Mouse (Mus musculus): ENCODE data around the gene Omt2b. TPM values are rescaled to one million over a fixed set of nuclear protein-coding genes. Genes with fewer than 3 reads are reported as not detected.
"Not testable (repeated sequence)": the region's sequence is repeated elsewhere in the genome, so short reads cannot be mapped to it uniquely, and the experiment has no call there.

The Omt2b gene
- polyA plus RNA-seq, 1 experiment from 2014 or later, result not detected

- WGBS, result 34% methylated on average over 2 of the region's 2 CpGs
- no peak for ATAC-seq (ENCODE audit: low FRiP score)
These were observed 33.1 kb downstream of the Omt2b start for GRCm38 (mm10) chr9:78360484-78360872.

GRCm38 (mm10) chr9:78363374-78363773 is 36.0 kb downstream of the Omt2b start:
- DNase-seq (ENCODE audit: low spot score), result no peak
- H3K4me1 ChIP-seq (replicated peaks; ENCODE audit: control insufficient read depth, insufficient read depth, low read length), result no peaks in the 10 kb centered on the region
- no peak overlapping the region for H3K4me3 ChIP-seq (replicated peaks; ENCODE audit: low read length)
- H3K27ac ChIP-seq, result no peak overlapping the region
- no peaks in the 10 kb centered on the region for H3K27me3 ChIP-seq (ENCODE audit: control insufficient read depth, insufficient read depth, low read length)
- WGBS, result 77% methylated on average over 6 of the region's 6 CpGs
- no peaks in the 10 kb centered on the region for H3K36me3 ChIP-seq (replicated peaks; ENCODE audit: control insufficient read depth, insufficient read depth)
- H3K9ac ChIP-seq, result no peak overlapping the region
- ATAC-seq (ENCODE audit: low FRiP score), result no peak
- H3K9me3 ChIP-seq (ENCODE audit: control insufficient read depth, low read length), result no peaks in the 10 kb centered on the region
- no peak overlapping the region for H3K4me2 ChIP-seq (replicated peaks)

More at GRCm38 (mm10) chr9:78360484-78360872, 33.1 kb downstream of the Omt2b start:
- Histone ChIP-seq H3K9me3 (ENCODE audit: control insufficient read depth, low read length) (no peaks in the 10 kb centered on the region), H3K9ac (no peak overlapping the region), H3K4me2 (replicated peaks) (no peak overlapping the region), H3K27ac (no peak overlapping the region), H3K4me3 (replicated peaks; ENCODE audit: low read length) (no peak overlapping the region), H3K4me1 (replicated peaks; ENCODE audit: control insufficient read depth, insufficient read depth, low read length) (no peaks in the 10 kb centered on the region), H3K27me3 (ENCODE audit: control insufficient read depth, insufficient read depth, low read length) (no peaks in the 10 kb centered on the region), H3K36me3 (replicated peaks; ENCODE audit: control insufficient read depth, insufficient read depth) (no peaks in the 10 kb centered on the region)
- DNase-seq (ENCODE audit: low spot score), result no peak

GRCm38 (mm10) chr9:78364701-78365100 is 37.3 kb downstream of the Omt2b start:
- no peaks in the 10 kb centered on the region for H3K4me1 ChIP-seq (replicated peaks; ENCODE audit: control insufficient read depth, insufficient read depth, low read length)
- WGBS, result 92% methylated on average over 6 of the region's 6 CpGs
- no peak for DNase-seq (ENCODE audit: low spot score)
- H3K36me3 ChIP-seq (replicated peaks; ENCODE audit: control insufficient read depth, insufficient read depth), result no peaks in the 10 kb centered on the region
- H3K27ac ChIP-seq, result no peak overlapping the region
- ATAC-seq (ENCODE audit: low FRiP score), result no peak
- no peak overlapping the region for H3K4me3 ChIP-seq (replicated peaks; ENCODE audit: low read length)
- no peak overlapping the region for H3K4me2 ChIP-seq (replicated peaks)
- H3K27me3 ChIP-seq (ENCODE audit: control insufficient read depth, insufficient read depth, low read length), result no peaks in the 10 kb centered on the region
- no peak overlapping the region for H3K9ac ChIP-seq
- no peaks in the 10 kb centered on the region for H3K9me3 ChIP-seq (ENCODE audit: control insufficient read depth, low read length)

- no peak overlapping the region for H3K27ac ChIP-seq
- no peak overlapping the region for H3K9ac ChIP-seq
- H3K4me2 ChIP-seq (replicated peaks), result no peak overlapping the region
- no peaks in the 10 kb centered on the region for H3K27me3 ChIP-seq (ENCODE audit: control insufficient read depth, insufficient read depth, low read length)
- no peak for DNase-seq (ENCODE audit: low spot score)
- ATAC-seq (ENCODE audit: low FRiP score), result no peak
- H3K4me3 ChIP-seq (replicated peaks; ENCODE audit: low read length), result no peak overlapping the region
- no peaks in the 10 kb centered on the region for H3K4me1 ChIP-seq (replicated peaks; ENCODE audit: control insufficient read depth, insufficient read depth, low read length)
- H3K9me3 ChIP-seq (ENCODE audit: control insufficient read depth, low read length), result no peaks in the 10 kb centered on the region
- WGBS, result 77% methylated on average over 13 of the region's 13 CpGs
- H3K36me3 ChIP-seq (replicated peaks; ENCODE audit: control insufficient read depth, insufficient read depth), result no peaks in the 10 kb centered on the region
These were observed 38.6 kb downstream of the Omt2b start for GRCm38 (mm10) chr9:78365850-78366544.

GRCm38 (mm10) chr9:78367959-78368358 is 40.6 kb downstream of the Omt2b start, which contains the start of gene Dppa5a:
Dppa5a (minus strand) TSS chr9:78368177.
- H3K27me3 ChIP-seq (ENCODE audit: control insufficient read depth, insufficient read depth, low read length); H3K36me3 ChIP-seq (replicated peaks; ENCODE audit: control insufficient read depth, insufficient read depth); H3K27ac ChIP-seq; H3K9ac ChIP-seq; H3K4me2 ChIP-seq (replicated peaks); H3K4me1 ChIP-seq (replicated peaks; ENCODE audit: control insufficient read depth, insufficient read depth, low read length); DNase-seq (ENCODE audit: low spot score); H3K4me3 ChIP-seq (replicated peaks; ENCODE audit: low read length); ATAC-seq (ENCODE audit: low FRiP score); H3K9me3 ChIP-seq (ENCODE audit: control insufficient read depth, low read length): not testable (repeated sequence)
- 97% methylated on average over 16 of the region's 16 CpGs for WGBS

- DNase-seq (ENCODE audit: low spot score) (no peak), ATAC-seq (ENCODE audit: low FRiP score) (no peak)
- H3K27ac ChIP-seq, result no peak overlapping the region
- H3K36me3 ChIP-seq (replicated peaks; ENCODE audit: control insufficient read depth, insufficient read depth), result no peaks in the 10 kb centered on the region
- H3K9ac ChIP-seq, result no peak overlapping the region
- H3K27me3 ChIP-seq (ENCODE audit: control insufficient read depth, insufficient read depth, low read length), result no peaks in the 10 kb centered on the region
- no peak overlapping the region for H3K4me2 ChIP-seq (replicated peaks)
- H3K9me3 ChIP-seq (ENCODE audit: control insufficient read depth, low read length), result no peaks in the 10 kb centered on the region
- H3K4me1 ChIP-seq (replicated peaks; ENCODE audit: control insufficient read depth, insufficient read depth, low read length), result no peaks in the 10 kb centered on the region
- no peak overlapping the region for H3K4me3 ChIP-seq (replicated peaks; ENCODE audit: low read length)
- WGBS, result 82% methylated on average over 3 of the region's 3 CpGs
These were observed 41.4 kb downstream of the Omt2b start for GRCm38 (mm10) chr9:78368671-78369293.

- Histone ChIP-seq H3K9ac (no peak overlapping the region), H3K4me1 (replicated peaks; ENCODE audit: control insufficient read depth, insufficient read depth, low read length) (no peaks in the 10 kb centered on the region), H3K4me2 (replicated peaks) (no peak overlapping the region), H3K27ac (no peak overlapping the region), H3K27me3 (ENCODE audit: control insufficient read depth, insufficient read depth, low read length) (no peaks in the 10 kb centered on the region), H3K9me3 (ENCODE audit: control insufficient read depth, low read length) (no peaks in the 10 kb centered on the region), H3K4me3 (replicated peaks; ENCODE audit: low read length) (no peak overlapping the region), H3K36me3 (replicated peaks; ENCODE audit: control insufficient read depth, insufficient read depth) (no peaks in the 10 kb centered on the region)
- ATAC-seq (ENCODE audit: low FRiP score) (no peak), DNase-seq (ENCODE audit: low spot score) (no peak)
- 91% methylated on average over 2 of the region's 2 CpGs for WGBS
These were observed 42.0 kb downstream of the Omt2b start for GRCm38 (mm10) chr9:78369349-78369748.

- no peaks in the 10 kb centered on the region for H3K36me3 ChIP-seq (replicated peaks; ENCODE audit: control insufficient read depth, insufficient read depth)
- H3K9me3 ChIP-seq (ENCODE audit: control insufficient read depth, low read length), result no peaks in the 10 kb centered on the region
- no peaks in the 10 kb centered on the region for H3K27me3 ChIP-seq (ENCODE audit: control insufficient read depth, insufficient read depth, low read length)
- no peak overlapping the region for H3K4me2 ChIP-seq (replicated peaks)
- H3K9ac ChIP-seq, result no peak overlapping the region
- H3K4me3 ChIP-seq (replicated peaks; ENCODE audit: low read length), result no peak overlapping the region
- DNase-seq (ENCODE audit: low spot score) (no peak), ATAC-seq (ENCODE audit: low FRiP score) (no peak)
- H3K4me1 ChIP-seq (replicated peaks; ENCODE audit: control insufficient read depth, insufficient read depth, low read length), result no peaks in the 10 kb centered on the region
- no peak overlapping the region for H3K27ac ChIP-seq
- WGBS, result 91% methylated on average over 7 of the region's 7 CpGs
These were observed 42.4 kb downstream of the Omt2b start for GRCm38 (mm10) chr9:78369786-78370185.

GRCm38 (mm10) chr9:78371441-78371840 is 44.1 kb downstream of the Omt2b start:
- H3K4me1 ChIP-seq (replicated peaks; ENCODE audit: control insufficient read depth, insufficient read depth, low read length), result no peaks in the 10 kb centered on the region
- H3K27me3 ChIP-seq (ENCODE audit: control insufficient read depth, insufficient read depth, low read length), result no peaks in the 10 kb centered on the region
- no peak overlapping the region for H3K4me2 ChIP-seq (replicated peaks)
- H3K9me3 ChIP-seq (ENCODE audit: control insufficient read depth, low read length), result no peaks in the 10 kb centered on the region
- H3K27ac ChIP-seq, result no peak overlapping the region
- H3K9ac ChIP-seq, result no peak overlapping the region
- ATAC-seq (ENCODE audit: low FRiP score) (no peak), DNase-seq (ENCODE audit: low spot score) (no peak)
- no peak overlapping the region for H3K4me3 ChIP-seq (replicated peaks; ENCODE audit: low read length)
- WGBS, result 97% methylated on average over 3 of the region's 3 CpGs
- H3K36me3 ChIP-seq (replicated peaks; ENCODE audit: control insufficient read depth, insufficient read depth), result no peaks in the 10 kb centered on the region

All from hindbrain, embryonic 14.5 days (tissue).